Mouse (Mus musculus): ENCODE data around the gene Kansl2. TPM values are rescaled to one million over a fixed set of nuclear protein-coding genes. Genes with fewer than 3 reads are reported as not detected.
A peak's percentile ranks its signal among the peaks of the same experiment; 100 is the strongest.

Gene Kansl2
- total and polyA plus RNA-seq, 2 experiments from 2014 or later, result 53.3 to 95.1 TPM

DNA sequence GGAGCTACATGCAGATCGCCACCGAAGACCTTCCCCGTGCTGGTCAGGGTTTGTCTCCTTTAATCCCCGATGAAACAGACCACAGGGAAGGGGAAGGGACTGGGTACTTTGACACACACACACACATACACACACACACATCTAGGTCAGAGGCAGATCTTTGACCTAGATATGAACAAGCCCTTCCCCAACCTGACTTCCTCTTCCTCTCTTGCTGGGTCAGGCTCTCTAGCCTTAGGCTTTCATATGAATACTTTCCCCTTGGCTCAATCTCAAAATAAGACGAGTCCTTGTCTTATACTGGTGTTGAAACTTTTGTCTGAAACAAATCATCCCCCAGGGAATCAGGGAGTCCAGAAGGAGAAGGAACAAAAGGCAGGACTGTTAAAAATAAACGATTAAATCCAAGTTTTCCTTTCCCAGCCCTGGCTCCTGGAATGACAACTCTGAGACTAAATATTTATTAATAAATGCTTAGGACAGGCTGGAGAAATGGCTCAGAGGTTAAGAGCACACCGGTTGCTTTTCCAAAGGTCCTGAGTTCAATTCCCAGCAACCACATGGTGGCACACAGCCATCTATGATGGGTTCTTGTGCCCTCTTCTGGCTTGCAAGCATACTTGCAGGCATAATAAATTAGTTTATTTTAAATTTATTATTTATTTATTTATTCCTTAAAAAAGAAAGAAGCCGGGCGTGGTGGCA, 27.7 kb downstream of the Kansl2 start:
- Histone ChIP-seq H3K4me1 (ENCODE audit: insufficient read depth, low read length) (no peaks in the 10 kb centered on the region), H3K36me3 (ENCODE audit: insufficient read depth, low read length) (no peaks in the 10 kb centered on the region), H3K4me2 (ENCODE audit: low read depth, low read length) (no peak overlapping the region), H3K27ac (no peak overlapping the region), H3K9me3 (ENCODE audit: low read length) (no peaks in the 10 kb centered on the region), H3K27me3 (ENCODE audit: insufficient read depth, low read length) (no peaks in the 10 kb centered on the region), H3K4me3 (ENCODE audit: low read length) (no peak overlapping the region), H3K9ac (replicated peaks; ENCODE audit: low read length) (no peak overlapping the region)
- TF ChIP-seq CTCF (IDR thresholded peaks at IDR 0.05; ENCODE audit: low read depth), result no peak
- ATAC-seq, result no peak
- 83% methylated on average over 9 of the region's 9 CpGs for WGBS
- no peak for DNase-seq (ENCODE audit: low spot score)

DNA sequence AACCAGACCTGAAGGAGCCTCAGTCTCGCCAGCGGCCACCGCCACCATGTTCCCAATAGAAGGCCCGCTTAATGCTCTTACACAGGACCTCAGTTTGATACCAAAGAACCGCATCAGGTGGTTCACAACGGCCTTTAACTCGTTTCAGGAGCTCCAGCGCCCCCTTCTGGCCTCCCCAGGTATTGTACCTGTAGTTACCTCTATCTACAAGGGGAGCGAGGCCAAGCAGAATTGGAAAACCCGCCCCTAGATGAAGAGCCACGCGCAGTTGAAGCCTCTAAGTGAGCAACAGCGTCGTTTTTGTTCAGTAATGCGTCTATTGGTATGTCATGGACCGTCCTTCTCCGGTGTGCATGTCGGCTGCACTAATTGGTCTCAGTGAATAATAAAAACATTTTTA, 29.6 kb downstream of the Kansl2 start:
- 13% methylated on average over 18 of the region's 18 CpGs for WGBS
- TF ChIP-seq CTCF (IDR thresholded peaks at IDR 0.05; ENCODE audit: low read depth), result peak; percentile 81
- Histone ChIP-seq H3K27me3 (ENCODE audit: insufficient read depth, low read length) (no peaks in the 10 kb centered on the region), H3K4me3 (ENCODE audit: low read length) (no peak overlapping the region), H3K36me3 (ENCODE audit: insufficient read depth, low read length) (no peaks in the 10 kb centered on the region), H3K27ac (no peak overlapping the region), H3K9ac (replicated peaks; ENCODE audit: low read length) (no peak overlapping the region), H3K4me2 (ENCODE audit: low read depth, low read length) (0 out of 2 replicates have a peak overlapping the region, but pooled peaks have one; percentile 7), H3K9me3 (ENCODE audit: low read length) (no peaks in the 10 kb centered on the region), H3K4me1 (ENCODE audit: insufficient read depth, low read length) (no peaks in the 10 kb centered on the region)
- DNase-seq (ENCODE audit: low spot score) (peak; percentile 82), ATAC-seq (peak; percentile 10; the same call in 1 of the 2 replicates)

DNA sequence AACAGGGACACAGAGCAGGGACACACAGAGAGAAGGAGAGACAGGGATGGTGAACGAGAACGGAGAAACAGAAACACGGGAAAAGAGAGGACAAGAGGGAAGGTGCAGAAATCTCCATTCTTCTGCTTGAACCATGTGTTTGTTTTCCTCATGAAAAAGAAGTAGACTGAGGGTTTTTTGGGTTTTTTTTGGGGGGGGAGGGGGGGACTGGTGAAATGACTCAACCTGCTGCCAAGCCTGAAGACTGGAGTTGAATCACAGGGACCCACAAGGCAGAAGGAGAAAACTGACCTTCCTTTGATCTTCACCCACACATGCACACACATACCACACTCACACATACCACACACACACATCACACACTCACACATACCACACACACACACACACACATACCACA, 30.7 kb downstream of the Kansl2 start:
- no peaks in the 10 kb centered on the region for H3K27me3 ChIP-seq (ENCODE audit: insufficient read depth, low read length)
- H3K36me3 ChIP-seq (ENCODE audit: insufficient read depth, low read length), result no peaks in the 10 kb centered on the region
- H3K4me1 ChIP-seq (ENCODE audit: insufficient read depth, low read length), result no peaks in the 10 kb centered on the region
- H3K27ac ChIP-seq, result no peak overlapping the region
- no peaks in the 10 kb centered on the region for H3K9me3 ChIP-seq (ENCODE audit: low read length)
- TF ChIP-seq CTCF (IDR thresholded peaks at IDR 0.05; ENCODE audit: low read depth), result no peak
- no peak for ATAC-seq
- no peak overlapping the region for H3K4me2 ChIP-seq (ENCODE audit: low read depth, low read length)
- no peak overlapping the region for H3K4me3 ChIP-seq (ENCODE audit: low read length)
- 92% methylated on average over 3 of the region's 3 CpGs for WGBS
- no peak overlapping the region for H3K9ac ChIP-seq (replicated peaks; ENCODE audit: low read length)
- no peak for DNase-seq (ENCODE audit: low spot score)

DNA sequence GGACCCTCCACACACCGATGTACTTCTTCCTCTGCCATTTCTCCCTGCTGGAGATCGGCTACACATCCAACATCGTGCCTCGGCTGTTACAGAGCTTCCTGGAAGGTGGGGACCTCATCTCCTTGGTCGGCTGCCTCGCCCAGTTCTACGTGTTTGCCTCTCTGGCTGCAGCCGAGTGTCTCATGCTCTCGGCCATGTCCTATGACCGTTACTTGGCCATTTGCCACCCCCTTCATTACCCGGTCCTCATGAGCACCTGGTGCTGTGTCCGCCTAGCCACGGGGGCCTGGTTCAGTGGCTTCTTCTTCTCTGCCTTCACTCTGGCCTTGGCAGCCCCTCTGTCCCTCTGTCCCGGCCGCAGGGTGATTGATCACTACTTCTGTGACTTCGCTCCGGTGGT, 36.4 kb downstream of the Kansl2 start:
- TF ChIP-seq CTCF (IDR thresholded peaks at IDR 0.05; ENCODE audit: low read depth), result no peak
- Histone ChIP-seq H3K27ac (no peak overlapping the region), H3K36me3 (ENCODE audit: insufficient read depth, low read length) (no peaks in the 10 kb centered on the region), H3K27me3 (ENCODE audit: insufficient read depth, low read length) (no peaks in the 10 kb centered on the region), H3K9ac (replicated peaks; ENCODE audit: low read length) (no peak overlapping the region), H3K9me3 (ENCODE audit: low read length) (no peaks in the 10 kb centered on the region), H3K4me3 (ENCODE audit: low read length) (no peak overlapping the region), H3K4me2 (ENCODE audit: low read depth, low read length) (no peak overlapping the region), H3K4me1 (ENCODE audit: insufficient read depth, low read length) (no peaks in the 10 kb centered on the region)
- DNase-seq (ENCODE audit: low spot score), result no peak
- ATAC-seq, result no peak
- WGBS, result 85% methylated on average over 17 of the region's 17 CpGs

DNA sequence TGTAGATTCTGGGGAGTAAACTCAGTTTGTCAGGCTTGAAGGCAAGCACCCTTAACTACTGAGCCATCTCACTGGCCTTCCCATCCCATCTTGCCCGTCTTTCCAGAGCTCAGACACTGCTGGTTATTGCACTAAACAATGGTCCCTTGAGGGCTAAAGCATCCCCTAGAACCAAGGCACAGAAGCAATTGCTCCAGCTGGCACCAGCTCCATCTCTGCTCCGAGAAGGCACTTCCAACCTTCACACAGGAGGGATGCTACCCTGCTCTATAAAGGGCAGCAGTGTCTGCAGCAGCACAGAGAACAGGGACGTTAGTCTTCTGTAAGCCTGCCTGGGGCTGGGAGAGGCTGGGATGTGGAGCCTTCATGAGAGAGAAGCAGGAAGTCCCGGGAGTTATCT, 42.0 kb downstream of the Kansl2 start, which contains the start of gene Olfr279:
TSS of gene Olfr279 (plus strand) at position 301 of the 400 bp plus-strand sequence.
- whole genome bisulfite sequencing, result 57% methylated on average over 4 of the region's 4 CpGs

DNA sequence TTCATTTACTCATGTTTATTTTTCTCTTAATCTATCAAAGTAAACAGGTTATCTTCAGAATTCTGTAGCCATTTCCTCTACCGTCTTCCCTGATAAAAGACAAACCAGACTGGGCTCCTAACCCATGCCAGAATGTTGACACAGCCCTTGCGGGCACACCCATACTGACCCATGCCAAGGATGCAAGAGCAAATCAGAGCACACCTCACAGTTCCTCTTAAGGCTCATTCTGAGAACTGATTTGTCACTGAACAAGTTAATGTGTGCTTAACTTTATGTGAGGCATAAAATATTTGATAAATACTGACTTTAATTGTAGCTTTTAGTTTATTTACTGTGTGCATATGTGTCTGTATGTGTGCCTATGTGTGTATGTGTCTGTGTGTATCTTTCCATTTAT, 42.7 kb downstream of the Kansl2 start:
- H3K27me3 ChIP-seq (ENCODE audit: insufficient read depth, low read length), result no peaks in the 10 kb centered on the region
- DNase-seq (ENCODE audit: low spot score) (no peak), ATAC-seq (no peak)
- WGBS, result 79% methylated on average over 2 of the region's 2 CpGs
- H3K4me1 ChIP-seq (ENCODE audit: insufficient read depth, low read length), result no peaks in the 10 kb centered on the region
- no peak overlapping the region for H3K4me2 ChIP-seq (ENCODE audit: low read depth, low read length)
- H3K4me3 ChIP-seq (ENCODE audit: low read length), result no peak overlapping the region
- no peak overlapping the region for H3K27ac ChIP-seq
- H3K36me3 ChIP-seq (ENCODE audit: insufficient read depth, low read length), result no peaks in the 10 kb centered on the region
- no peak overlapping the region for H3K9ac ChIP-seq (replicated peaks; ENCODE audit: low read length)
- TF ChIP-seq CTCF (IDR thresholded peaks at IDR 0.05; ENCODE audit: low read depth), result no peak
- no peaks in the 10 kb centered on the region for H3K9me3 ChIP-seq (ENCODE audit: low read length)

More for the DNA sequence above, 42.0 kb downstream of the Kansl2 start, which contains the start of gene Olfr279:
- no peaks in the 10 kb centered on the region for H3K27me3 ChIP-seq (ENCODE audit: insufficient read depth, low read length)
- no peak for TF ChIP-seq CTCF (IDR thresholded peaks at IDR 0.05; ENCODE audit: low read depth)
- no peak within 1 kb of the TSS for H3K4me2 ChIP-seq (ENCODE audit: low read depth, low read length)
- DNase-seq (ENCODE audit: low spot score) (no peak), ATAC-seq (no peak)
- H3K4me1 ChIP-seq (ENCODE audit: insufficient read depth, low read length), result no peaks in the 10 kb centered on the region
- no peak within 1 kb of the TSS for H3K4me3 ChIP-seq (ENCODE audit: low read length)
- no peaks in the 10 kb centered on the region for H3K36me3 ChIP-seq (ENCODE audit: insufficient read depth, low read length)
- no peaks in the 10 kb centered on the region for H3K9me3 ChIP-seq (ENCODE audit: low read length)
- no peak within 1 kb of the TSS for H3K27ac ChIP-seq
- H3K9ac ChIP-seq (replicated peaks; ENCODE audit: low read length), result no peak within 1 kb of the TSS

DNA sequence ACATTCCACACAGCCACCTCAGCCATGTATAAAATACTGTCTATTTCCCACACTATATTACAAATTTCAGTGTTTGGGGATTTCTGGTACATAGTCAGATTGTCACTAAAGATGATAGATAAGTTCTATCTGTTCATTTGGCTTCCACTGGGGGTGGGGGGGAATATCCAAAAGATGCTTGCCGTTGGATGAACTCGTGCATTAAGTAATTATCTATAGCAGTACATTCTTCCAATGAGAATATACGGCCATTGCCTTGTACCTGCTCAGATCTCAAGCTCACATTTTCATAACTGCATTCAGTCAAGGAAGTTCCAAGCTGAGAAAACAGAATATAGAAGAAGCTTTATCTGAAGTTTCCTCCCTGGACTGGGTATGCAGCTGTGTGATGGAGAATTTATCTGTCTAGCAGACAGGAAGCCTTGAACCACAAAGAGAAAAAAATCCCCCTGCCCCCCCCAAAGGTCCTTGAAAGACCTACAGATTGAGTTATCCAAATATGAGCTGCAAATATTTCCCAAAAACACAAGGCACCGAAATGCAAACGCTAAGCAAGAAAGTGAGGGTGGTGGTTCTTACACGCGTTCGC, 47.5 kb downstream of the Kansl2 start:
- H3K4me1 ChIP-seq (ENCODE audit: insufficient read depth, low read length), result peaks cover 3% of the 10 kb centered on the region; the same call in 1 of the 2 replicates
- no peaks in the 10 kb centered on the region for H3K36me3 ChIP-seq (ENCODE audit: insufficient read depth, low read length)
- no peak overlapping the region for H3K9ac ChIP-seq (replicated peaks; ENCODE audit: low read length)
- H3K4me2 ChIP-seq (ENCODE audit: low read depth, low read length), result no peak overlapping the region
- no peak for TF ChIP-seq CTCF (IDR thresholded peaks at IDR 0.05; ENCODE audit: low read depth)
- H3K27me3 ChIP-seq (ENCODE audit: insufficient read depth, low read length), result no peaks in the 10 kb centered on the region
- DNase-seq (ENCODE audit: low spot score), result no peak
- ATAC-seq, result no peak
- H3K4me3 ChIP-seq (ENCODE audit: low read length), result no peak overlapping the region
- WGBS, result 93% methylated on average over 8 of the region's 8 CpGs
- no peaks in the 10 kb centered on the region for H3K9me3 ChIP-seq (ENCODE audit: low read length)
- no peak overlapping the region for H3K27ac ChIP-seq

Data from hindbrain, postnatal 0 days (tissue).